Mouse (Mus musculus): ENCODE measurements around the gene Stab2. TPM values are rescaled to one million over a fixed set of nuclear protein-coding genes. Genes with fewer than 3 reads are reported as not detected.

Stab2 gene
- polyA plus RNA-seq, 1 experiment from 2014 or later, result 4.0 TPM

- H3K27me3 ChIP-seq (ENCODE audit: insufficient read depth, poor library complexity, severe bottlenecking), result no peaks in the 10 kb centered on the region
- no peak overlapping the region for H3K4me3 ChIP-seq
- WGBS, result 92% methylated on average over 1 of the region's 1 CpGs
- no peaks in the 10 kb centered on the region for H3K4me1 ChIP-seq
- H3K9me3 ChIP-seq, result no peaks in the 10 kb centered on the region
- no peak for DNase-seq (ENCODE audit: low spot score)
- no peak overlapping the region for H3K27ac ChIP-seq
- peaks cover 10% of the 10 kb centered on the region; the same call in 1 of the 2 replicates for H3K36me3 ChIP-seq
These were observed 200.5 kb downstream of the Stab2 start for GRCm38 (mm10) chr10:86807362-86807761.

GRCm38 (mm10) chr10:86796073-86796741 lies 211.6 kb downstream of the Stab2 start:
- WGBS, result 98% methylated on average over 5 of the region's 5 CpGs
- no peaks in the 10 kb centered on the region for H3K27me3 ChIP-seq (ENCODE audit: insufficient read depth, poor library complexity, severe bottlenecking)
- H3K4me3 ChIP-seq, result no peak overlapping the region
- H3K36me3 ChIP-seq, result no peaks in the 10 kb centered on the region
- H3K27ac ChIP-seq, result no peak overlapping the region
- no peak for DNase-seq (ENCODE audit: low spot score)
- H3K4me1 ChIP-seq, result peaks cover 39% of the 10 kb centered on the region
- no peaks in the 10 kb centered on the region for H3K9me3 ChIP-seq

- H3K27ac ChIP-seq, result peak overlapping the region; percentile 39; the same call in 1 of the 2 replicates
- peak; percentile 75 for DNase-seq (ENCODE audit: low spot score)
- WGBS, result 82% methylated on average over 9 of the region's 9 CpGs
- peaks cover 40% of the 10 kb centered on the region for H3K4me1 ChIP-seq
- H3K4me3 ChIP-seq, result no peak overlapping the region
- no peaks in the 10 kb centered on the region for H3K9me3 ChIP-seq
- no peaks in the 10 kb centered on the region for H3K36me3 ChIP-seq
- no peaks in the 10 kb centered on the region for H3K27me3 ChIP-seq (ENCODE audit: insufficient read depth, poor library complexity, severe bottlenecking)
These were observed 212.9 kb downstream of the Stab2 start for GRCm38 (mm10) chr10:86794794-86795535.

GRCm38 (mm10) chr10:86794196-86794595 lies 213.6 kb downstream of the Stab2 start:
- 86% methylated on average over 4 of the region's 4 CpGs for WGBS

GRCm38 (mm10) chr10:86793509-86793951 lies 214.3 kb downstream of the Stab2 start:
- no peak for DNase-seq (ENCODE audit: low spot score)
- Histone ChIP-seq H3K4me3 (no peak overlapping the region), H3K27me3 (ENCODE audit: insufficient read depth, poor library complexity, severe bottlenecking) (no peaks in the 10 kb centered on the region), H3K9me3 (no peaks in the 10 kb centered on the region), H3K4me1 (peaks cover 40% of the 10 kb centered on the region), H3K36me3 (no peaks in the 10 kb centered on the region), H3K27ac (peak overlapping the region; percentile 70)
- WGBS, result 42% methylated on average over 2 of the region's 2 CpGs

More at GRCm38 (mm10) chr10:86794196-86794595, 213.6 kb downstream of the Stab2 start:
- no peak for DNase-seq (ENCODE audit: low spot score)
- H3K27me3 ChIP-seq (ENCODE audit: insufficient read depth, poor library complexity, severe bottlenecking), result no peaks in the 10 kb centered on the region
- peaks cover 40% of the 10 kb centered on the region for H3K4me1 ChIP-seq
- H3K27ac ChIP-seq, result no peak overlapping the region
- no peaks in the 10 kb centered on the region for H3K9me3 ChIP-seq
- H3K4me3 ChIP-seq, result no peak overlapping the region
- no peaks in the 10 kb centered on the region for H3K36me3 ChIP-seq

- Histone ChIP-seq H3K4me3 (no peak overlapping the region), H3K27me3 (ENCODE audit: insufficient read depth, poor library complexity, severe bottlenecking) (no peaks in the 10 kb centered on the region), H3K27ac (no peak overlapping the region), H3K4me1 (peaks cover 46% of the 10 kb centered on the region), H3K36me3 (no peaks in the 10 kb centered on the region), H3K9me3 (no peaks in the 10 kb centered on the region)
- no peak for DNase-seq (ENCODE audit: low spot score)
- WGBS, result 65% methylated on average over 7 of the region's 7 CpGs
These were observed 216.2 kb downstream of the Stab2 start for GRCm38 (mm10) chr10:86791507-86792184.

Other genes starting within 250 kb of the Stab2 start
- gene Gm49358, start 244.1 kb downstream of the Stab2 start, polyA plus RNA-seq (2016; fragmentation: Nextera tagmentation; extraction: Ambion mirVana), result not detected in 2 replicates
- gene Nt5dc3, start 229.0 kb downstream of the Stab2 start, polyA plus RNA-seq (2016; fragmentation: Nextera tagmentation; extraction: Ambion mirVana), result 1.4 and 1.6 TPM in 2 replicates
- gene 1700113H08Rik, start 50.0 kb upstream of the Stab2 start, polyA plus RNA-seq (2016; fragmentation: Nextera tagmentation; extraction: Ambion mirVana), result not detected in 2 replicates

All from heart, embryonic 10.5 days (tissue).